Mouse (Mus musculus): ENCODE results near the gene Ifna4.
A peak's percentile ranks its signal among the peaks of the same experiment; 100 is the strongest.

The Ifna4 gene

DNA sequence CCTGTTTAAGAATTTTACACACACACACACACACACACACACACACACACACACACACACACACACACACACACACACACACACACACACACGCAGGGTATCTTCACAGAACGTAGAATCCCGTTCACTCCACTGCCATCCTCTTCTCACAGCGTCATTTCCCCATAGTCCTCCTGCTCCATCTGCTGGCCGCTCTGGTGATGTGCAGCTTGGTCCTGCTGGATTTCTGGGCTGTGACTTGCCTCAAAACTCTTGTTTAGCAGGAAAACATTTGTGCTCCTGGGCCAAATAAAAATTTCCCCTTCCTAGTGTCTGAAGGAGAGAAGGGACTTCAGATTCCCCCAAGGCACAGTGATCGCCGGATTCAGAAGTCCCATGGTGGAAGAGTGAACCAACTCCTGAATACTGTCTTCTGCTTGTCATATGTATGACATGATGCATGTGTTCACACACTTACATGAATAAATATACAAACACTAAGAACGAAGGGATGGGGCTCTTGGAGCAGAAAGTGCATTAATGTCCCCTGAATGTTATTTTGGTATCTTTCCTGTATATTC, 25.8 kb downstream of the Ifna4 start:
- peak; percentile 93 for DNase-seq (ENCODE audit: low read depth)

DNA sequence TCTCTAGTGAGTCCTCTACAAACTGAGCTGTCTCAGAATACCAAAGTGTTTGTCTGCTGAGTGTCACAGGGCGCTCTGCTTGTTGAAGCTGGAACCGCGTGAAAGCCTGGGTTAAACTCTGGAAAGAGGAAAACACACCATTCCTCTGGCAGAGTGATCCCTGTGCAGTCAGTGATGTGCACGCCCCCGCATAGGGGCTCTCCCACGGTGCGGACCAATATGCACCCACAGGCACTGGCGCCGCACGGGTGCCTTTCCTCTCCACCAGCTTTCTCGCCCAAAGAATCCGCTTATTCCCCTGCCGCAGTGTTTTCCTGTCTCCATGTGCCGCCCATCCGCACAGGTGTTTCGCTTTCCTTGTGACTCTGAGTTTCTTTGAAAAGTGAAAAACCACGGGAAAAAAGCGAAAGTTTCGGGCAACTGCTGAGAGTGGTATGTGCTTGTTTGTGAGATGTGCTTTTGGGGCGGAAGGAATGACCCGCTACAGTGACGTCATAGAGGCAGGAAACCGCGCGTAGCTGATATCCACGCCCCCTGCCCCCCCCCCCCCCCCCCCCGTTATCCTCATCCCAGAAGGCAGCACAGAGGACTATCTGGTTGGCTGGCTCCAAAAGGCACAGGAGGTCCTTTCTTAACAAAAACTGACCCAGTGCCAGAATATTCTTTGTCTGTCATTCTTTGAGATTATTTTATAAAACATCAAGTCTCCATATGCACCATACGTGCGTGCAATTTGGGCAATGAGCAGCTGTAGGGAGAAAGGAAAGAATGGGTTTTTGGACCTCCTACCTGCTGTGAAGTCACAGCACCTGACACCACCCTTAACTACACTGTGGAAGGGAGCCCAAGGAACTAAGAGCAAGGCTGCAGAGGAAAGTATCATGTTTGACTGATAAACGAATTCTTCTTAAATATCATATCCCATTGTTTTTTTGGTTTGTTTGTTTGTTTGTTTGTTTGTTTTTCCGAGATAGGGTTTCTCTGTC, 26.6 kb downstream of the Ifna4 start:
- DNase-seq (ENCODE audit: low read depth), result peak; percentile 91

DNA sequence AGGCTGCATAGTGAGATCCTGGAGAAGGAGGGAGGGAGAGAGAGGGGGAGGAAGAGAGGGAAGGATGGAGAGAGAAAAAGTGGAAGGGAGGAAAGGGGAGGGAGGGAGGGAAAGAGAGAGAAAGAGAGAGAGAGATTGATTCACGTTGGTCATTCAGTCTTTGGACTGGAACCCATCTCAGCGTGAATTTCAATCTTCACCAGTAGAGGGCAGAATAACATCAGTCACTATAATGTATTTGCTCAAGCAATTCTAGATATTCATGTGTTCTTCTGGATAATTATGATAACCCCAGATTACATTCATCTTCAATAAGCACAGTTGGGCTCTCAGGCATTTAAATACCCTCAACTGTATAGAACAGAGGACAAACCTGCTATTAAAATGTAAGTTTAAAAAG, 31.0 kb downstream of the Ifna4 start:
- DNase-seq (ENCODE audit: low read depth), result peak; percentile 78

DNA sequence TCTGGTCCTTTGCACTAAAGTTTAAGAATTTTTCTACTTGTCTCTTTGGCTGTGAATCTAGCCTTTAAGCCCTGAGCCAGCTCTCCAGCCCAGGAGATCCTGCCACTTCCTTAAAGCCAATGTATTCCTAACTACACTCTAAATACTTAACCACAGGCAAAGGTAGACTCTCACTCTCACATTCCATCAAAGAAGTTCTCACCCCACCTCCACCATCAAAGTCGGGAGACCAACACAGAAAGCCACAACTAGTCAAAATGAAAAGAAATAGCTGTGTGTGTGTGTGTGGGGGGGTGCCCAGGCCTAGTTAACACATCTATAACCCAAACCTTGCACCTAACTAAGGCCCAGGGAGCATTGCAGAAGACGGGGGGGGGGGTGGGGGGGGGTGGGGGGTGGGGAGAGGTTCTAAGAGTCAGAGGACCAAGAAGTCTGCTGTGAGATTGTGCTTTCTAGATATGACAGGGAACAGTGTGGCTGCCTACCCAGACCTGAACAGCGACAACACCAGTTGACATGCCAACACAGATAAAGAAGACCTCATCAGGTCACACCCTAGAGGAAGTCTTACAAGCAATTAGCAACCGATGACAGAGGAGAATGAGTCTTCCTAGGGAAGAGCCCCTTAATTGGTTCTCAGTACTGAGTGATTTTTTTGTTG, 33.9 kb downstream of the Ifna4 start:
- DNase-seq (ENCODE audit: low read depth), result no peak

DNA sequence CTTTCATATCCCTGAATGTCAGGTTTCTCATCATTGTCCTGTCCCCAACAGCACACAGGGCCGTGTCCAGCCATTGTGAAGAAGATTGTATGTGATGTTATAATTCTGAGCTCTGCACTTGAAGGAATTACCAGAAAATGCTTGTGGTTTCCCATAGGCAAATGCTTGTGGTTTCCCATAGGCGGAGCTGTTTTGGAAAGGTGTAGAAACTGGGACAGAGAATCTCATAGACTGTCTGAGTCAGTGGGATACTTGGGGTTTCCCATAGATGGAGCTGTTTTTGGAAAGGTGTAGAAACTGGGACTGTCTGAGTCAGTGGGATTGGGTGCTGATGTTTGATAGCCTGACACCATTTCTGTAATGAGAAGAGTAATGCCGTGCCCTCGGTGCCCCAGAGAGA, 34.9 kb downstream of the Ifna4 start:
- peak; percentile 61 for DNase-seq (ENCODE audit: low read depth)

DNA sequence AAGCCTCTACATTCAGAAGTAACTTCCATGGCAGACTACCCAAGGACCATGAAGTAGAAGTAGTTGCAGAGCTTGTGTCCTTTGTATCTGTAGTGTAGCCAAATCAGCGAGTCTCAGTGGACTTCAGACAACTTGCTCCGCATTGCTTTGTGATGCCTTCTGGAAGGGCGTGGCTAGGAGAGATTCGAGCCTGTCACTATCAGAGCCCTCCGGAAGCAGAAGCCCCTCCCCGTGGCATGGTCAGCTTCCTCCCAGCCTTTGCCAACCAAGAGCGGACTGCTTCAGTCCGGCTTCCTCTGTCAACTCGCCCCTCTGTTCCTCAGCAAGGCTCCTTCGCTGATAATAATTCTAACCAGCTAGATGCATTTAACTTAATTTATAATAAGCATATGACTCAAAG, 36.6 kb downstream of the Ifna4 start:
- DNase-seq (ENCODE audit: low read depth), result peak; percentile 89

DNA sequence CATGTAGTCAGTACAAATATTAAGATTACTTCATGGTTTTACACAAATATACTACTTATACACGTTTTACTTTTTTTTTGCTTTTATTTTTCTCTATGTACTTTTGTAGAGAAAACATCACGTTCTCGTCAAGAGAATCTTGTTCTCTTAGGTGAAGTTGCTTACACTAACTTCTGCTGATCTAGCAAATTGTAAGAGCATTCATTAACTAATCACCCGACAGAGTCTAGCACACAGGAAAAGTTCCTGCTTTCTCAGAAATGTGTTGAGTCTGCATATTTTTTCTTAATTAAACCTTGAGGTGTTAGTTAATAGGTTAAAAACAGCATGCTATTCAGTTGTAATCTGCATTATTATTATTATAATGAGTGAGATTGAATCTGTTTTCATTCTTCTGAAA, 37.1 kb downstream of the Ifna4 start:
- no peak for DNase-seq (ENCODE audit: low read depth)

DNA sequence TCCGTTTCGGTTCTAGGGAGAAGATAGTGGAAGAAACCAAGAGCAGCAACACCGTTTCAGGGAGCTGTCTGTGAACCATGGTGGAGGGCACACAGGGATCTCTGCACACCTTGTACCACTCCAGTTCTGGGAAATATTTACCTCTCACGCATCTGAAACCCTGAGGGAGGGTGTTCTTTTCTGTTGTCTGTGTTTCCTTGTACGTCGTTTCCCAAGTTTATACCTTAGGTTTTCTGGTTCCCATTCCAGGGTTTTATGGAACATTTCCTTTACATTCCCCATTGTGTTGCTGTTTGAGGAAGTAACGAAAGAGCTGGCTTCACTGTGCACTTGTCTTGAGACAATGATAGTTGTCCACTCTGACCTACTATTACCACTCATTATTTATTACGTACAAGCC, 38.4 kb downstream of the Ifna4 start, which contains the start of gene Ifne:
Gene Ifne, minus strand, starts transcription at position 101 of the 400 bp plus-strand sequence.
- DNase-seq (ENCODE audit: low read depth), result no peak

DNA sequence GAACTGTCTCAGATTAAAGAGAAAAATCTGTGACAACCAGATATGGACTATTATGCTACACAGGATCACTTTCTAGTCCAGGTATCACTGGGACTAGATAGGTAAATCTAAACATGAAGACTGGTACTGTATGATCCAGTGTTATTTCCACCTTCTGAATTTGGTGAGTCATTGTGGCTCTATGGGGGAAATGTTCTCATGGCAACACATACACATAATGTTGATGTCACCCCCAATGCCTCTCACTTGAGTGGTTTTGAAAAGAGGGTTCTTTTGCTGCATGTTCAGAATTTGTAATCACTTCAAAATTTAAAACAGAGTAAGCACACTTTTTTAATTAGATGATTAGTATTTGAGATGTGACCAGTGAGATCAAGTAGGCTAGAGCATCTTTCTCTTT, 46.6 kb downstream of the Ifna4 start:
- peak; percentile 65 for DNase-seq (ENCODE audit: low read depth)
